Mouse (Mus musculus) embryonic fibroblast, embryonic 13.5 days (primary cell): ENCODE results near the gene Mylpf.

Source experiments
- CTCF ChIP-seq: IDR thresholded peaks from 2 replicates; pipeline ENCODE4 v1.5.1; 2011; ENCODE audit warnings: mild to moderate bottlenecking, control low read depth, low read length, moderate library complexity, borderline replicate concordance; ENCODE audit not compliant: insufficient read depth
- POLR2A ChIP-seq: IDR thresholded peaks from 2 replicates; pipeline ENCODE4 v1.6.1; 2011; ENCODE audit warnings: low read depth, mild to moderate bottlenecking, control low read depth, low read length, moderate library complexity

- no peak for TF ChIP-seq POLR2A
- no peak for TF ChIP-seq CTCF
These were observed 25.3 kb upstream of the Mylpf start for GRCm38 (mm10) chr7:127183345-127183744.
